Mouse (Mus musculus) kidney, embryonic 14.5 days (tissue): ENCODE results near the gene Gm20741. TPM values are rescaled to one million over a fixed set of nuclear protein-coding genes. Genes with fewer than 3 reads are reported as not detected.

Experiments used
- ATAC-seq: fragments of 200-750 bp; cut with Nextera tagmentation; 2 replicates; pipeline ENCODE4 v1.8.0; 2017; ENCODE audit warnings: moderate number of reproducible peaks, mild to moderate bottlenecking, moderate TSS enrichment, moderate library complexity; ENCODE audit not compliant: low FRiP score, low TSS enrichment
- H3K27ac ChIP-seq: fragments of 300-500 bp; sonication (generic); 2 replicates; pipeline ENCODE4 v1.5.1; 2014; ENCODE audit warnings: low read depth, mild to moderate bottlenecking, low read length, moderate library complexity, mixed read lengths
- H3K27me3 ChIP-seq: fragments of 300-500 bp; sonication (generic); 2 replicates; pipeline ENCODE4 v1.6.1; 2014; ENCODE audit warnings: mild to moderate bottlenecking, low read length; ENCODE audit not compliant: control insufficient read depth, insufficient read depth
- H3K36me3 ChIP-seq: fragments of 300-500 bp; sonication (generic); 2 replicates; pipeline ENCODE4 v1.6.1; 2014; ENCODE audit warnings: low read length, mixed read lengths; ENCODE audit not compliant: control insufficient read depth, insufficient read depth
- H3K4me1 ChIP-seq: fragments of 300-500 bp; sonication (generic); 2 replicates; pipeline ENCODE4 v1.6.1; 2014; ENCODE audit warnings: low read length, mixed read lengths; ENCODE audit not compliant: control insufficient read depth, insufficient read depth
- H3K4me2 ChIP-seq: fragments of 300-500 bp; sonication (generic); replicated peaks from 2 replicates; pipeline ENCODE4 v1.6.1; 2014; ENCODE audit warnings: low read depth, mild to moderate bottlenecking, low read length
- H3K4me3 ChIP-seq: fragments of 300-500 bp; sonication (generic); 2 replicates; pipeline ENCODE4 v1.5.1; 2014; ENCODE audit warnings: mild to moderate bottlenecking, low read length
- H3K9ac ChIP-seq: fragments of 300-500 bp; sonication (generic); 2 replicates; pipeline ENCODE4 v1.6.1; 2014; ENCODE audit warnings: low read depth, mild to moderate bottlenecking, low read length, moderate library complexity
- H3K9me3 ChIP-seq: fragments of 300-500 bp; sonication (generic); 2 replicates; pipeline ENCODE4 v1.6.1; 2016; ENCODE audit warnings: low read length; ENCODE audit not compliant: control insufficient read depth
- WGBS: fragments of 180-500 bp; shearing (Covaris S2); extraction: QIAGEN DNeasy Blood & Tissue Kit; methylation state at CpG from one replicate; pipeline ENCODE4 v1.1.7; 2014; 5-methylcytosine and 5-hydroxymethylcytosine counted together
- polyA plus RNA-seq: library from polyadenylated mRNA; unstranded; fragments of >200 nt; fragmentation: Nextera tagmentation; extraction: Ambion mirVana; gene quantifications from 2 replicates; pipeline ENCODE4 v1.2.1, GENCODE M21; 2014

Gm20741 gene
- polyA plus RNA-seq = not detected in 2 replicates

DNA sequence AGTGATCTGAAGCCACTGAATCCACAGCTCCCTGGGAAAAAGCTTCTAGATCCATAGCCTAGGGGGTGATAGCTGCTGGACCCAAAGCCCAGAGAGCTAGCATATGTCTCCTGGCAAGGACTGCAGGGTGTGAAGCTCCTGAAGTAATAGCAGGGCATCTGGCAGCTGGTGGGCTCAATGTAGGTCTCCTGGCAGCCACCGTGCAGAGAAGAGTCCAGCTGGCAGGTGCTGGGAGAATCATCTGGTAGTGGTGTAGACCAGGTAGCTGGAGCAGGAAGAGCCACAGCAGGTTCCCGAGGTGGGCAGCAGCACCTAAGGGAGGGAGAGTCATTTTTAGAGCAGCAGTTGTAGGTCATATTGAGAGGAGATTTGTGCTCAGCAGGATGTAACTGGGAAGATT is at the start of gene Gm20741:
Gene Gm20741 (minus strand): TSS at position 394 of the 400 bp plus-strand sequence.
- no peaks in the 10 kb centered on the region for H3K4me1 ChIP-seq
- H3K27me3 ChIP-seq = no peaks in the 10 kb centered on the region
- no peak within 1 kb of the TSS for H3K9ac ChIP-seq
- no peaks in the 10 kb centered on the region for H3K36me3 ChIP-seq
- H3K9me3 ChIP-seq = no peaks in the 10 kb centered on the region
- H3K27ac ChIP-seq = no peak within 1 kb of the TSS
- no peak within 1 kb of the TSS for H3K4me3 ChIP-seq
- ATAC-seq = no peak
- 84% methylated on average over 2 of the region's 2 CpGs for WGBS
- H3K4me2 ChIP-seq = no peak within 1 kb of the TSS

DNA sequence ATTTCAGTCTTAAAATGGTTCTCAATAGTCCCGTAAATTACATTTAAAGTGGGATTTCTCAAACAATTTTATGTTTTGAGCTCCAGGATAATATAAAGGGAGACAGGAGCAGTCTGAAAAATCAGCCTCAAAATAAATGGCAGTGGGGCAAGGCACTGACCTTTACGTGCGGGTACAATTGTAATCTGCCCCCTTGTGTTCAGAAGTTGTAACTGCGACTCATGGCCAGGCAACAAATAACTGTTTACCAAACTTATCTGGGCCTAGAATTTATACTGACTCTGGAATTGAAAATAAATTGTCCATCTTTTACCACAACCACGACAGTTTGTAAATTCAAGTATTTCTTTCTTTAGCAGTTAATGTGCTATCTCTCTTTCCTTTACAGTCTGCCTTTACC is 39.4 kb upstream of the Gm20741 start:
- H3K4me1 ChIP-seq = no peaks in the 10 kb centered on the region
- no peak overlapping the region for H3K4me2 ChIP-seq
- no peak overlapping the region for H3K9ac ChIP-seq
- no peaks in the 10 kb centered on the region for H3K36me3 ChIP-seq
- WGBS = 12% methylated on average over 5 of the region's 5 CpGs
- no peaks in the 10 kb centered on the region for H3K27me3 ChIP-seq
- ATAC-seq = no peak
- H3K27ac ChIP-seq = no peak overlapping the region
- H3K9me3 ChIP-seq = no peaks in the 10 kb centered on the region
- H3K4me3 ChIP-seq = no peak overlapping the region

DNA sequence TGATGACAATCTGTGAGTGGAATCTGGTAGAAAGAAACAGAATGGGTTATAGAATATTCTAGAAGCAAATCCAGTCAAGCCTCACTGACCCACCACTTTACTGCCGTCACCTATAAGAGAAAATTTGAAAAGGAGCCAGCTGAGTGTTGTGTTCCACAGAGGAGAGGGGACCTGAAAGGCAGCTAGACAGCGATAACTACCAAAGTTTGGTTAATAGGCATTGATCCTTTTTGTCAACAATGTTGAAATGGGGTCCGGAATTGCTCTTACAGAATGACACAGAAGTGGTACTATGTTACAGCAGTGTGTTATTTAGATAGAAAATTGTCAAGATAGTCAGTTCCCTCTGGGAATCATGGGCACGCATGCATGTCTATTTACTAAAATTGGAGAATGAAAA is 36.5 kb upstream of the Gm20741 start:
- no peaks in the 10 kb centered on the region for H3K27me3 ChIP-seq
- H3K4me1 ChIP-seq = no peaks in the 10 kb centered on the region
- H3K9me3 ChIP-seq = no peaks in the 10 kb centered on the region
- ATAC-seq = no peak
- WGBS = 83% methylated on average over 4 of the region's 4 CpGs
- H3K9ac ChIP-seq = no peak overlapping the region
- no peaks in the 10 kb centered on the region for H3K36me3 ChIP-seq
- H3K4me3 ChIP-seq = no peak overlapping the region
- H3K4me2 ChIP-seq = no peak overlapping the region
- no peak overlapping the region for H3K27ac ChIP-seq

DNA sequence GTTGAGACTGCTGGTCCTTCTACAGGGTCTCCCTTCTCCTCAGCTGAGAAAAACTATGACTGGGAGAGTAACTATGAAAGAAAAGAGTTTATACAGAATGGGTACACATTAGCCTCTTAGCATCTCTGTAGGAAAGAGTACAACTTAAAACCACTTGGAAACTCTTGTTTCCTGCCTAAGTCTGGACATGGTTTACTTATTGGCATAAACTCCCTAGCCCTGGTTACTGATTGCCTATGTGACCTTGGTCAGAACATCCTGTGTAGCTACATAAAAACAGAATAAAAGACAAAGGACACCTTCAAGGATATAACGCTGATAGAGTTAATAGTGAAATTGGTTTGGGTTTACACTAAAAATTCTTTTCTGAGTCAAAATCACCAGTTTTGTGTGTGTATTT is 35.3 kb upstream of the Gm20741 start:
- no peaks in the 10 kb centered on the region for H3K36me3 ChIP-seq
- H3K9ac ChIP-seq = no peak overlapping the region
- no peak overlapping the region for H3K4me2 ChIP-seq
- no peak for ATAC-seq
- no peaks in the 10 kb centered on the region for H3K9me3 ChIP-seq
- 89% methylated on average over 1 of the region's 1 CpGs for WGBS
- H3K27ac ChIP-seq = no peak overlapping the region
- no peaks in the 10 kb centered on the region for H3K4me1 ChIP-seq
- no peak overlapping the region for H3K4me3 ChIP-seq
- no peaks in the 10 kb centered on the region for H3K27me3 ChIP-seq

GRCm38 (mm10) chr16:88826978-88827377 is 15.0 kb upstream of the Gm20741 start:
- 52% methylated on average over 3 of the region's 3 CpGs for WGBS
- H3K27ac ChIP-seq = no peak overlapping the region
- no peaks in the 10 kb centered on the region for H3K4me1 ChIP-seq
- no peaks in the 10 kb centered on the region for H3K9me3 ChIP-seq
- no peaks in the 10 kb centered on the region for H3K36me3 ChIP-seq
- no peak for ATAC-seq
- no peak overlapping the region for H3K4me2 ChIP-seq
- H3K4me3 ChIP-seq = no peak overlapping the region
- H3K9ac ChIP-seq = no peak overlapping the region
- H3K27me3 ChIP-seq = no peaks in the 10 kb centered on the region

DNA sequence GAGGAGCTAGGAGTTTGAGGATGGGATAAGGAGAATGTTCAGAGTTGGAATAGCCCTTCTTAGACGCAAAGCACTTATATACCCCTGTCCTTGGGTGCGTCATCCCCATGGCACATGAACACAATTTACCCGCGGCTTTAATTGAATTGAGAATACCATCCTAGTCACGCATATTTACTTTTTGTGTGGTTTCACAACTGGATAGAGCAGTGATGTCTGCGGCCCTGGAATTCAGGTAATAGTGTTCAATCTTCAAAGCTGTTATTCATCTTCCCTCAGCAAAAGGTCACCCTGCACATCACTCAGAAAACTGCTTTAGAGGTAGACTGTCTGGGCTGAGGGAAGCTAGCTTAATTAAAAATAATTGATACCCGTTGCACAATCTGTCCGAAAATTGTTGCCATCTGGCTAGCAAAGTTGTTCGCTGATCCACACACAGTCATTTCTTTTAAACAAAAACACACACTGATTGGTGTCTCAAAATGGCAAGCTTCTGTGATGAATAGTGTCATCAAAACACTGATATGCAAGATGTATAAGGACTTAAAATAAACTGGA is 14.2 kb upstream of the Gm20741 start, which contains the start of gene Krtap14:
Gene Krtap14 (minus strand): TSS at position 51 of the 558 bp plus-strand sequence.
- H3K4me3 ChIP-seq = no peak within 1 kb of the TSS
- no peak for ATAC-seq
- WGBS = 93% methylated on average over 9 of the region's 9 CpGs
- no peak within 1 kb of the TSS for H3K4me2 ChIP-seq
- no peaks in the 10 kb centered on the region for H3K4me1 ChIP-seq
- no peaks in the 10 kb centered on the region for H3K9me3 ChIP-seq
- no peaks in the 10 kb centered on the region for H3K36me3 ChIP-seq
- no peaks in the 10 kb centered on the region for H3K27me3 ChIP-seq
- no peak within 1 kb of the TSS for H3K27ac ChIP-seq
- no peak within 1 kb of the TSS for H3K9ac ChIP-seq

DNA sequence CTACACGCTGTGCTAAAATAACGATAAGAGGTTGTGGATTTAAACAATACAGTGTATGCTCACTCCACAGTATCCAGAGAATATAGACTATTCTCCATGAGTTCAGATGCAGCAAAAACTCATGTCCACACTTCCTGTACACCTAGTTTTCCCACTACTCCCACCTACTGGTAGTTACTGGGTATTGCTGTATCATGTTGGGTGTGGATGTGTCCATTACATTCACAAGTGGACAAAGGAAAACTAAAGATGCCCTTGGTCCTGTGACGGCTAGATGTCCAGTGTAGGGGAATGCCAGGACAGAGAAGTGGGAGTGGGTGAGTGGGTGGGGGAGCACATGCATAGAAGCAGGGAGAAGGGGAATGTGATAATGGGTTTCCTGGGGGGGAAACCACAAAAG is 11.7 kb upstream of the Gm20741 start:
- WGBS = 80% methylated on average over 3 of the region's 3 CpGs
- no peaks in the 10 kb centered on the region for H3K9me3 ChIP-seq
- H3K27ac ChIP-seq = no peak overlapping the region
- ATAC-seq = no peak
- no peaks in the 10 kb centered on the region for H3K36me3 ChIP-seq
- H3K27me3 ChIP-seq = no peaks in the 10 kb centered on the region
- H3K9ac ChIP-seq = no peak overlapping the region
- no peaks in the 10 kb centered on the region for H3K4me1 ChIP-seq
- no peak overlapping the region for H3K4me2 ChIP-seq
- no peak overlapping the region for H3K4me3 ChIP-seq

DNA sequence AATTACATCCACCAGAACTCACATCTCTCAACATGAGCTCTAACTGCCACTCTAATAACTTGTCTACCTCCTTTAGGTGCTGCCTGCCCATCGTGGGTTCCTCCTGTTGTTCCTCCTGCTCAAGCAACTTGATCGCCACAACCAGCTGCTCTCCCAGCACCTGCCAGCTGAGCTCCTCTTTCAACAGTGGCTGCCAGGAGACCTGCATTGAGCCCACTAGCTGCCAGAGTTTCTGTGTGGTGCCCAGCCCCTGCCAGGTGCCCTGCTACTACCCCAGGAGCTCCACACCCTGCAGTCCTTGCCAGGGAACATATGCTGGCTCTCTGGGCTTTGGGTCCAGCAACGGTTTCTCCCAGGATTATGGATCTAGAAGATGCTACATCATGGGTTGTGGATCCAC is 8.0 kb upstream of the Gm20741 start, which contains the start of gene Krtap15:
Gene Krtap15 (plus strand): TSS at position 150 of the 400 bp plus-strand sequence.
- no peaks in the 10 kb centered on the region for H3K4me1 ChIP-seq
- no peaks in the 10 kb centered on the region for H3K9me3 ChIP-seq
- ATAC-seq = no peak

DNA sequence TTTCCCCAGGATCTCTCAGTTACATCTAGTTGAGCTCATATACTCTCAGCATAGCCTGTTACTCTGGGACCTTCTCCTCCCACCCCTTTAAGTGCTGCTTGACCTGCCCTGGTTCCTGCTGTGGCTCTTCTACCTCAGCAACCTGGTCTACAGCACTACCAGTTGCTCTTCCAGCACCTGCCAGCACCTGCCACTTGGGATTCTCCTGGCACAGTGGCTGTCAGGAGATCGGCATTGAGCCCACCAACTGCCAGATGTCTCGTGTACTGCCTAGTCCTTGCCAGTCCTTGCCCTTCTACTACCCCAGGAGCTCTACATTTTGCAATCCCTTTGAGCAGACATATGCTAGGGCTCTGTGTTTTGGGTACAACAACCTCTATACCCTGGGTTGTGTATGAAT is 25.2 kb downstream of the Gm20741 start:
- no peak overlapping the region for H3K9ac ChIP-seq
- no peaks in the 10 kb centered on the region for H3K9me3 ChIP-seq
- H3K4me2 ChIP-seq = no peak overlapping the region
- no peaks in the 10 kb centered on the region for H3K36me3 ChIP-seq
- WGBS = 95% methylated on average over 2 of the region's 2 CpGs
- no peaks in the 10 kb centered on the region for H3K4me1 ChIP-seq
- H3K27me3 ChIP-seq = no peaks in the 10 kb centered on the region
- no peak overlapping the region for H3K4me3 ChIP-seq
- H3K27ac ChIP-seq = no peak overlapping the region
- no peak for ATAC-seq

More for the DNA sequence above, 8.0 kb upstream of the Gm20741 start, which contains the start of gene Krtap15:
- H3K4me2 ChIP-seq = no peak within 1 kb of the TSS
- H3K9ac ChIP-seq = no peak within 1 kb of the TSS
- H3K27ac ChIP-seq = no peak within 1 kb of the TSS
- no peaks in the 10 kb centered on the region for H3K36me3 ChIP-seq
- H3K27me3 ChIP-seq = no peaks in the 10 kb centered on the region
- H3K4me3 ChIP-seq = no peak within 1 kb of the TSS
- WGBS = 79% methylated on average over 3 of the region's 3 CpGs
